Mouse (Mus musculus): ENCODE data around the gene Nsun3.
"Not testable (repeated sequence)": the region's sequence is repeated elsewhere in the genome, so short reads cannot be mapped to it uniquely, and the experiment has no call there.

Gene Nsun3

DNA sequence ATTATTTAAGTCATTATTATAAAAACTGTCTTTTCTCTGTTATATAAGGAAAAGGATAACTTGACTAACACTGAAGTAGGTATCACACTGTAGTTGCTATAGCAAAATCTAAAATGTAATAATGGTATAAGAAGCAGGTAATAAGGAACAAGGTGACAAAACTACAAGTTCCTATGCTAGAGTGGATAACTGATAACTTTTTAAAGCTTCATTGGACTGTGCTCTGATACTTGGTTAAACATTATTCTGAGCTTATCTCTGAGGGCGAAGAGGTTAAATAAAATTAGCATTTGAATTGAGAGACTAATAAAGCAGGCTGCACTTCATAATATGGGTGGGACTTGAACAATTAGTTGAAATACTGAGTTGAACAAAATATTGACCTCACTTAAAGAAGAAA is 33.0 kb downstream of the Nsun3 start:
- no peak for DNase-seq (ENCODE audit: inconsistent age in 2 of 2, low spot score in 1 of 2)

DNA sequence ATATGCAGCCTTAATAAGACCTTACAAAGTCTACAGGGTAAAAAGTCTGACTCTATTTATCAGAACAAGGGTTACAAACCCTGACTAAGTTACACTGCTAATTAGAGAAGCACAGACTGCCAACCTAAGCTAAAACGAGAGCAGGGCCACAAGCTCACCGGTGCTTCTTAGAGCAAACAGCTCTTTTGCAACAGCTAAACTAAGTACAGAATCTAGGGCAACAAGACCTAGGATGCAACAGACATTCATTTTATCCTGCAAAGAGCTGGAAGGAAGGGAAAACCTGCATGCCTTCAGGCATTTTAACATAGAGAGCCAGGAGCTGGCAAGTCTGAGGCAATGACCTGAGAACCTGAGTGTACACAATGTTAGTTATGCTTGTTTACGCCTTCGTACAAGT is 33.5 kb downstream of the Nsun3 start:
- no peak for DNase-seq (ENCODE audit: inconsistent age in 2 of 2, low spot score in 1 of 2)

DNA sequence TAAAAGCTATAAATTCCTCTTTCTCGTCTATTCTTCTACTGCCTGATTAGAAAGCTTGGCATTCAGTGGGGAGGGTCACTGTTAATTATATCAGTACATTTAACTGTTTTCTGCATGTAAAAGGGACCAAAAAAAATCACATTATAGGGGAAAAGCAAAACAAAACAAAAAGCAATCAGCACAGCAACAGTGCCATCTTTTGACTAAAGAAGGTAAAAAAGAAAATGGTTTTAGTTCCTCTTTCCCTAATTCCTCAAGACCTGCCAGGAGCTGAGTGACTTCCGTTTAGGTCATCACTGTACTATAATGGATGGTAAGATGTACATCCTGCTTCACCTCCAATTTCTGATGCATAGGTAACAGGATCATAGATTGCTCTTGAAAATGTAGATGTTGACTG is 40.7 kb downstream of the Nsun3 start:
- no peak for DNase-seq (ENCODE audit: inconsistent age in 2 of 2, low spot score in 1 of 2)

DNA sequence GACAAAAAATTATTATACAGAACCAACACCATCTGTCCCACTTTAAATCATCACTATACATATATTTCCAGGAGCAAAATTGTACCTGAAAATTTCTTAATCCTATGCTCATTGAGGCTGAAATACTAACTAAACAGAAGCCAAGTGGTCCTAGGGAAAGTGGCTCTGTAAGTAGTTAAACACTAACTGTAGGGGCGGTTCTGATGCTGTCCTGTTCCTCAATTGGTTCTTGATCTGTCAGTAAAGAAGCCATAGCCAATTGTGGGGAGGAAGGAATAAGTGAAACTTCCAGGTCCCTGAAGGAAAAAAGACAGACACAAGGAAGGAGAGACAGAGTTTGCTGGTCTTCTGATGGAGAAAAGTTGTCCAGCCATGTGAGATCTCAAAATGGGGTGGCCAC is 52.3 kb downstream of the Nsun3 start:
- no peak for DNase-seq (ENCODE audit: inconsistent age in 2 of 2, low spot score in 1 of 2)

DNA sequence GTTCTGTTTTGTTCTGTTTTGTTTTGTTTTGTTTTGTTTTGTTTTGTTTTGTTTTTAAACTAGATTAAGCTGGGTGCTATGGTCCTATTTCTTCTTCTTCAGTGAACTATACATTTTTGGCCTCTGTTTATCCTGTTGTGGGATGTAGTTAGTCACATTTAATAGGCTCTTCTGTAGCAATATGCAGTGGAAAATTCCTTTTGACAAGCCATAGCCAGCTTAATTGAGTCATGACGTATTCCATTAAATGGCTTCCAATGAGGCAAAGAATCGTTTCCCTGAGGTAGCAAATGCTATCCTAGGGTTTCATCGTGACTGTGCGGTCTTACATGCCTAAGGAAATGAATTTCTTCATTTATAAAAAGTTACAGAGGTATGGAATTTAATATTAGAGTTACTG is 56.3 kb downstream of the Nsun3 start:
- no peak for DNase-seq (ENCODE audit: inconsistent age in 2 of 2, low spot score in 1 of 2)

DNA sequence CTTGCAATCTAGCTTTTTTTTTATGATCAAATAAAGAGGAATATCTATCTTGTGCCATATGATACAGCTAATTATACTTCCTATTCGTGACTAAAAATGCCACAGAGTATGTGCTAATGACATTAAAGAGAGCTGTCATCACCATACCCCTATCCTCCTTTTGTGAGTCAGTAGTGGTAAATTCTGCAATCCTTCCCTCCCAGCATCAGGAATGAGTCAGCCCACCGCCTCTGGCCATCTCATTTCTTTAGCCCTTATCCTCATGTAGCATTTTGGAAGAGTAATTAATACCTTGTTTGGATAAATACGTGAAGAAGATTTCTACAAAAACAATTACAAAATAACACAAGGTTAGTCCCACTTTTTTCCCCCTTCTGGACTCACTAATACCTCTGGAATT is 56.8 kb downstream of the Nsun3 start:
- DNase-seq (ENCODE audit: inconsistent age in 2 of 2, low spot score in 1 of 2) = no peak

DNA sequence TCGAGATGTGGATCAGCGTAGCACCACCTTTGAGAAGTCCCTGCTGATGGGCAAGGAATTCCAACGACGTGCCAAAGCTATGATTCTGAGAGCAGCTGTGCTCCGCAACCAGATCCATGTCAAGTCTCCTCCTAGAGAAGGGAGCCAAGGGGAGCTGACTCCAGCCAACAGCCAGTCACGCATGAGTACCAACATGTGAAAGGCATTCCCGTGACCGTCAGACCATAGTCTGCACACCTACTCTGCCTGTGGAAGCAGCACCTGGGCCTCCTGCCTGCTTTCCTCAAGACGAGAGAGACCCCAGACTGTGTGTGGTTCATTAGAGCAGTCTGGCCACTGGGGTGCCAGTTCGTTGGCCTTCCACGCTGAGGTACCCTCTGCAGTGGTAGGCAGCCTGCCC is 68.4 kb downstream of the Nsun3 start:
- not testable (repeated sequence) for DNase-seq (ENCODE audit: inconsistent age in 2 of 2, low spot score in 1 of 2)

DNA sequence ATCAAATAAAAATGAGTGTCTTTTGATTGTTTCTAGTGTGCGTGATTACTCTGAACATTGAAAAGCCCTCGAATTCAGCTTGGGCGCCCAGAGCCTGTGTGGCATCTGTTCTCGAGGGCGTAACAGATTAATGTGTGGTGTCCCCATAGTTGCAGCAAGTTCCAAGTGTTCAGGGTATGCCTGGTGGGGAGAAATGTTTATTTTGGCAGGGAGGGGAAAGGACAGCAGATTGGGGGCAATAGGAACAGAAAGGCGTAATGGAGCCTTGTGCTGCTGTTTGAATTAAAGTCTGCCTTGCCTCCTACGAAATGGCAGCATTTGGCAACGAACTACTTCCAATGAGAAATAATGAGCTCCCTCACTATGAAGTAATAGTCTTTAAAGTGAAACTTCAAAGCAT is 96.2 kb downstream of the Nsun3 start:
- no peak for DNase-seq (ENCODE audit: inconsistent age in 2 of 2, low spot score in 1 of 2)

DNA sequence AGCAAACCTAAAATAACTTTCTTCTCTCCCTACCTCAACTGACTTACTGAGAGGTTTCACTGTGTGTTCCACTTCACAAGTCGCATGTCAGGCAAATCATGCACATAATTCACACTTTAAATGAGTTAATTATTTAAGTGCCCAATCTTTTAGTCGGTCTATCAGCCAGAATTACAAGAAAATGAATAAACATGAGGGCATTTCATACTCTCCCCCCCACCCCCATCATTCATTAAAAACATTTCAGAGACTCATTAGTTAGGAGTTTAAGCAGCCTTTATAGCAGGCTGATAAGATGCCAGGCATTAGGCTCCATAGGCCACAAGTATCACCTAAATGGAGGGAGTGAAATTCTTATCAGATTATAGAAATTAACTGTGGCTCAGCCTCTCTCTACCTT is 100.5 kb downstream of the Nsun3 start:
- DNase-seq (ENCODE audit: inconsistent age in 2 of 2, low spot score in 1 of 2) = peak in 1 of 2 experiments; percentile 5

DNA sequence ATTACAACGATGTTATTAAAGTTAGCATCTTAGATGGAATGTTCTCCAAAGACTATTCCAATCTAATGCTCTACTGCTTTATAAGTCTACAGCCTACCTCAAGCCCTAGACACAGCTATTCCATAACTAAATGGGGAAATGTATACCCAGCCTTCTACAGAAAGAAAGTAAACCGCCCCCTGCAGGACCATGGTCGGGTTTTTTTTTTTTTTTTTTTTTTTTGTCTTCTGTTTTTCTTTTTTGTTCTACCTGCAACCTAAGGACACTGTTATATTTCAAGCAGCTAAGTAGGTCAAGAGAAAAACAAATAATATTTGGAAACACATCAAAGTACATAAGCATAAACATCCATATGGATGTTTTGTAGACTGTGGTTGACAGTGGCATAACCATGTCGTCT is 101.1 kb downstream of the Nsun3 start:
- no peak for DNase-seq (ENCODE audit: inconsistent age in 2 of 2, low spot score in 1 of 2)
